Mouse (Mus musculus): ENCODE measurements at regions not wholly inside any gene's neighbourhood (a gene's known extent, or its start where the extent isn't known, plus 50 kb on each side); places are given as distances from the start of the nearest gene placed in this dataset.
A peak's percentile ranks its signal among the peaks of the same experiment; 100 is the strongest.
"Not testable (repeated sequence)": the region's sequence is repeated elsewhere in the genome, so short reads cannot be mapped to it uniquely, and the experiment has no call there.

- Histone ChIP-seq H3K4me1 (replicated peaks) (peaks cover 31% of the 10 kb centered on the region), H3K9me3 (no peaks in the 10 kb centered on the region), H3K27me3 (ENCODE audit: insufficient read depth, poor library complexity, severe bottlenecking) (peaks cover 46% of the 10 kb centered on the region), H3K36me3 (no peaks in the 10 kb centered on the region), H3K27ac (no peak overlapping the region), H3K4me3 (no peak overlapping the region)
- no peak for DNase-seq (ENCODE audit: low spot score)
- WGBS, result 73% methylated on average over 3 of the region's 3 CpGs
These were observed 223.6 kb upstream of the Egfl6 start for GRCm38 (mm10) chrX:166809165-166809564.

- Histone ChIP-seq H3K36me3 (no peaks in the 10 kb centered on the region), H3K27ac (peak overlapping the region; percentile 80), H3K9me3 (no peaks in the 10 kb centered on the region), H3K27me3 (ENCODE audit: insufficient read depth, poor library complexity, severe bottlenecking) (peaks cover 54% of the 10 kb centered on the region), H3K4me3 (no peak overlapping the region), H3K4me1 (replicated peaks) (peaks cover 40% of the 10 kb centered on the region)
- DNase-seq (ENCODE audit: low spot score), result no peak
- WGBS, result 86% methylated on average over 5 of the region's 5 CpGs
These were observed 222.7 kb upstream of the Egfl6 start for GRCm38 (mm10) chrX:166808207-166808606.

- Histone ChIP-seq H3K4me3 (no peak overlapping the region), H3K36me3 (no peaks in the 10 kb centered on the region), H3K27me3 (ENCODE audit: insufficient read depth, poor library complexity, severe bottlenecking) (peaks cover 62% of the 10 kb centered on the region), H3K4me1 (replicated peaks) (peaks cover 48% of the 10 kb centered on the region), H3K9me3 (no peaks in the 10 kb centered on the region), H3K27ac (peak overlapping the region; percentile 80)
- no peak for DNase-seq (ENCODE audit: low spot score)
- WGBS, result 66% methylated on average over 1 of the region's 1 CpGs
These were observed 220.4 kb upstream of the Egfl6 start for GRCm38 (mm10) chrX:166805957-166806356.

GRCm38 (mm10) chrX:166805480-166805879 is 220.0 kb upstream of the Egfl6 start:
- peak overlapping the region; percentile 80 for H3K27ac ChIP-seq
- WGBS, result 34% methylated on average over 4 of the region's 4 CpGs
- no peaks in the 10 kb centered on the region for H3K9me3 ChIP-seq
- peaks cover 62% of the 10 kb centered on the region for H3K27me3 ChIP-seq (ENCODE audit: insufficient read depth, poor library complexity, severe bottlenecking)
- peaks cover 49% of the 10 kb centered on the region for H3K4me1 ChIP-seq (replicated peaks)
- DNase-seq (ENCODE audit: low spot score), result peak; percentile 24
- no peak overlapping the region for H3K4me3 ChIP-seq
- H3K36me3 ChIP-seq, result no peaks in the 10 kb centered on the region

- Histone ChIP-seq H3K36me3 (no peaks in the 10 kb centered on the region), H3K9me3 (no peaks in the 10 kb centered on the region), H3K27me3 (ENCODE audit: insufficient read depth, poor library complexity, severe bottlenecking) (peaks cover 57% of the 10 kb centered on the region), H3K4me3 (no peak overlapping the region), H3K4me1 (replicated peaks) (peaks cover 47% of the 10 kb centered on the region), H3K27ac (peak overlapping the region; percentile 87)
- peak; percentile 70 for DNase-seq (ENCODE audit: low spot score)
- 33% methylated on average over 6 of the region's 6 CpGs for WGBS
These were observed 217.7 kb upstream of the Egfl6 start for GRCm38 (mm10) chrX:166803246-166803645.

GRCm38 (mm10) chrX:166801017-166801416 is 215.5 kb upstream of the Egfl6 start:
- no peaks in the 10 kb centered on the region for H3K9me3 ChIP-seq
- H3K4me1 ChIP-seq (replicated peaks), result peaks cover 29% of the 10 kb centered on the region
- H3K27ac ChIP-seq, result peak overlapping the region; percentile 77
- H3K4me3 ChIP-seq, result no peak overlapping the region
- DNase-seq (ENCODE audit: low spot score), result peak; percentile 53
- no peaks in the 10 kb centered on the region for H3K36me3 ChIP-seq
- WGBS, result 34% methylated on average over 2 of the region's 2 CpGs
- peaks cover 68% of the 10 kb centered on the region for H3K27me3 ChIP-seq (ENCODE audit: insufficient read depth, poor library complexity, severe bottlenecking)

- 83% methylated on average over 2 of the region's 2 CpGs for WGBS
- no peaks in the 10 kb centered on the region for H3K9me3 ChIP-seq
- H3K27ac ChIP-seq, result no peak overlapping the region
- peaks cover 68% of the 10 kb centered on the region for H3K27me3 ChIP-seq (ENCODE audit: insufficient read depth, poor library complexity, severe bottlenecking)
- H3K4me1 ChIP-seq (replicated peaks), result no peaks in the 10 kb centered on the region; the same call in 1 of the 2 replicates
- H3K4me3 ChIP-seq, result no peak overlapping the region
- no peaks in the 10 kb centered on the region for H3K36me3 ChIP-seq
- DNase-seq (ENCODE audit: low spot score), result no peak
These were observed 210.1 kb upstream of the Egfl6 start for GRCm38 (mm10) chrX:166795651-166796050.

GRCm38 (mm10) chrX:166789031-166789430 is 203.5 kb upstream of the Egfl6 start:
- Histone ChIP-seq H3K4me1 (replicated peaks) (no peaks in the 10 kb centered on the region), H3K27ac (no peak overlapping the region)
- WGBS, result 46% methylated on average over 3 of the region's 3 CpGs

GRCm38 (mm10) chrX:166787137-166787536 is 201.6 kb upstream of the Egfl6 start:
- H3K9me3 ChIP-seq; H3K36me3 ChIP-seq; DNase-seq (ENCODE audit: low spot score); H3K27ac ChIP-seq; H3K4me3 ChIP-seq; H3K4me1 ChIP-seq (replicated peaks): not testable (repeated sequence)
- H3K27me3 ChIP-seq (ENCODE audit: insufficient read depth, poor library complexity, severe bottlenecking), result peaks cover 67% of the 10 kb centered on the region
- 100% methylated on average over 1 of the region's 1 CpGs for WGBS

More at GRCm38 (mm10) chrX:166789031-166789430, 203.5 kb upstream of the Egfl6 start:
- no peaks in the 10 kb centered on the region for H3K36me3 ChIP-seq
- H3K9me3 ChIP-seq, result no peaks in the 10 kb centered on the region
- H3K4me3 ChIP-seq, result no peak overlapping the region
- no peak for DNase-seq (ENCODE audit: low spot score)
- peaks cover 73% of the 10 kb centered on the region for H3K27me3 ChIP-seq (ENCODE audit: insufficient read depth, poor library complexity, severe bottlenecking)

- WGBS, result 84% methylated on average over 3 of the region's 3 CpGs
- H3K27me3 ChIP-seq (ENCODE audit: insufficient read depth, poor library complexity, severe bottlenecking), result peaks cover 62% of the 10 kb centered on the region
- DNase-seq (ENCODE audit: low spot score), result no peak
These were observed 200.1 kb upstream of the Egfl6 start for GRCm38 (mm10) chrX:166785615-166786014.

GRCm38 (mm10) chrX:166783377-166783776 is 197.9 kb upstream of the Egfl6 start:
- no peak overlapping the region for H3K4me3 ChIP-seq
- 85% methylated on average over 2 of the region's 2 CpGs for WGBS

More at GRCm38 (mm10) chrX:166785615-166786014, 200.1 kb upstream of the Egfl6 start:
- Histone ChIP-seq H3K4me3 (no peak overlapping the region), H3K36me3 (no peaks in the 10 kb centered on the region), H3K27ac (no peak overlapping the region), H3K9me3 (no peaks in the 10 kb centered on the region), H3K4me1 (replicated peaks) (no peaks in the 10 kb centered on the region)

GRCm38 (mm10) chrX:166779334-166780092 is 194.0 kb upstream of the Egfl6 start:
- Histone ChIP-seq H3K36me3 (no peaks in the 10 kb centered on the region), H3K27ac (0 out of 2 replicates have a peak overlapping the region, but pooled peaks have one; percentile 45), H3K27me3 (ENCODE audit: insufficient read depth, poor library complexity, severe bottlenecking) (peaks cover 48% of the 10 kb centered on the region), H3K9me3 (no peaks in the 10 kb centered on the region), H3K4me3 (no peak overlapping the region), H3K4me1 (replicated peaks) (no peaks in the 10 kb centered on the region)
- WGBS, result 67% methylated on average over 6 of the region's 6 CpGs
- DNase-seq (ENCODE audit: low spot score), result peak; percentile 39

More at GRCm38 (mm10) chrX:166783377-166783776, 197.9 kb upstream of the Egfl6 start:
- no peaks in the 10 kb centered on the region for H3K36me3 ChIP-seq
- DNase-seq (ENCODE audit: low spot score), result no peak
- H3K9me3 ChIP-seq, result no peaks in the 10 kb centered on the region
- no peak overlapping the region for H3K27ac ChIP-seq
- H3K4me1 ChIP-seq (replicated peaks), result no peaks in the 10 kb centered on the region
- H3K27me3 ChIP-seq (ENCODE audit: insufficient read depth, poor library complexity, severe bottlenecking), result peaks cover 50% of the 10 kb centered on the region

- H3K4me3 ChIP-seq, result no peak overlapping the region
- H3K27me3 ChIP-seq (ENCODE audit: insufficient read depth, poor library complexity, severe bottlenecking), result peaks cover 68% of the 10 kb centered on the region
- H3K9me3 ChIP-seq, result no peaks in the 10 kb centered on the region
- no peaks in the 10 kb centered on the region for H3K36me3 ChIP-seq
- peak overlapping the region; percentile 73 for H3K27ac ChIP-seq
- peak; percentile 80 for DNase-seq (ENCODE audit: low spot score)
- 16% methylated on average over 6 of the region's 6 CpGs for WGBS
- H3K4me1 ChIP-seq (replicated peaks), result peaks cover 21% of the 10 kb centered on the region; the same call in 1 of the 2 replicates
These were observed 187.9 kb upstream of the Egfl6 start for GRCm38 (mm10) chrX:166773408-166773854.

Data from hindbrain, embryonic 10.5 days (tissue).